Mouse (Mus musculus) bone marrow macrophage, adult 2 months (primary cell): ENCODE results near the gene Il13ra1. TPM values are rescaled to one million over a fixed set of nuclear protein-coding genes. Genes with fewer than 3 reads are reported as not detected.

ENCODE experiments used
- H3K27ac ChIP-seq: 2 replicates; pipeline ENCODE4 v1.5.1; 2012; ENCODE audit warnings: low read depth, low read length; ENCODE audit not compliant: insufficient read depth
- H3K4me1 ChIP-seq: 2 replicates; pipeline ENCODE4 v1.6.1; 2012; ENCODE audit warnings: low read length; ENCODE audit not compliant: control insufficient read depth, insufficient read depth
- H3K4me3 ChIP-seq: 2 replicates; pipeline ENCODE4 v1.5.1; 2012; ENCODE audit warnings: mild to moderate bottlenecking, low read length, moderate library complexity; ENCODE audit not compliant: insufficient read depth
- CTCF ChIP-seq: IDR thresholded peaks from 2 replicates; pipeline ENCODE4 v1.5.1; 2012; ENCODE audit warnings: low read depth, mild to moderate bottlenecking, low read length, moderate library complexity
- POLR2A ChIP-seq: IDR thresholded peaks from 2 replicates; pipeline ENCODE4 v1.6.1; 2012; ENCODE audit warnings: mild to moderate bottlenecking, low read depth, low read length, borderline replicate concordance
- polyA plus RNA-seq: library from polyadenylated mRNA; stranded (reverse); fragments of >200 nt; gene quantifications from 2 replicates; pipeline ENCODE4 v1.2.4, GENCODE M21; 2012; ENCODE audit not compliant: missing spikeins, insufficient read depth, insufficient read length

The Il13ra1 gene
- polyA plus RNA-seq, 1 experiment = 16.6 TPM

- H3K4me3 ChIP-seq = no peak overlapping the region
- no peaks in the 10 kb centered on the region for H3K4me1 ChIP-seq
- no peak overlapping the region for H3K27ac ChIP-seq
- TF ChIP-seq CTCF (no peak), POLR2A (no peak)
Observed at GRCm38 (mm10) chrX:36186443-36186842, 74.5 kb downstream of the Il13ra1 start.

GRCm38 (mm10) chrX:36193951-36194350, 82.0 kb downstream of the Il13ra1 start:
- Histone ChIP-seq H3K4me3 (no peak overlapping the region), H3K4me1 (no peaks in the 10 kb centered on the region), H3K27ac (no peak overlapping the region)
- TF ChIP-seq POLR2A = no peak
- no peak for TF ChIP-seq CTCF

- Histone ChIP-seq H3K4me3 (no peak within 1 kb of the TSS), H3K27ac (no peak within 1 kb of the TSS)
- no peak for TF ChIP-seq POLR2A
- no peak for TF ChIP-seq CTCF
Observed at GRCm38 (mm10) chrX:36195736-36196525, 84.0 kb downstream of the Il13ra1 start, which contains the start of gene Zcchc12. Zcchc12 (plus strand) TSS chrX:36195904.

GRCm38 (mm10) chrX:36209554-36209953, 97.6 kb downstream of the Il13ra1 start:
- Histone ChIP-seq H3K27ac (no peak overlapping the region), H3K4me1 (no peaks in the 10 kb centered on the region), H3K4me3 (no peak overlapping the region)
- TF ChIP-seq CTCF (no peak), POLR2A (no peak)

More at GRCm38 (mm10) chrX:36195736-36196525, 84.0 kb downstream of the Il13ra1 start, which contains the start of gene Zcchc12:
- H3K4me1 ChIP-seq = no peaks in the 10 kb centered on the region

GRCm38 (mm10) chrX:36211216-36211615, 99.3 kb downstream of the Il13ra1 start:
- H3K4me1 ChIP-seq = no peaks in the 10 kb centered on the region
- TF ChIP-seq POLR2A (no peak), CTCF (no peak)
- no peak overlapping the region for H3K4me3 ChIP-seq
- no peak overlapping the region for H3K27ac ChIP-seq

Other genes starting within 250 kb of the Il13ra1 start
- gene Dock11, start 223.3 kb upstream of the Il13ra1 start, polyA plus RNA-seq = 56.9 and 64.1 TPM in 2 replicates
- not detected in 2 replicates for gene Zcchc12, start 83.8 kb downstream of the Il13ra1 start, polyA plus RNA-seq
- 19.6 and 20.5 TPM in 2 replicates for gene Lonrf3, start 216.2 kb downstream of the Il13ra1 start, polyA plus RNA-seq